Mouse (Mus musculus) kidney, adult 8-10 months (tissue): ENCODE measurements around the gene Cers2.

ENCODE experiments used
- DNase-seq, 2 experiments: peaks; one replicate each; pipeline ENCODE4 v3.0.0; 2022

Gene Cers2

GRCm38 (mm10) chr3:95314486-95315093, at the start of gene Cers2:
Cers2 (plus strand) TSS chr3:95314791.
- no peak for DNase-seq

DNA sequence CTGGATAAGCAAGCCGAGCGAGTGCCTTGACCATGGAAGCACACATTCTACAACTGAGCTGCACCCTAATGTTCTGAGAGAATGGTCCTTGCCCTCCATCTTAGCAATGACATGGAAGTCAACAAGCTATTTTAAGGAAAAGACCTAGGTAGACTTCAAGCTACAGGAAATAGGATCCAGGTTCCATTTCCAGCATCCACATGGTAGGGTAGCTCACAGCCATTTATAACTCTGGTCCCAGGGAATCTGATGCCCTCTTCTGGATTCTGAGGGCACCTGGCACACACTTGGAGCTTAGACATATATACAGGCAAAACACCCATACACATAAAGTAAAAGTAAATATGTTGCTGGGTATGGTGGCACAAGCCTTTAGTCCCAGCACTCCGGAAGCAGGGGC, 48.5 kb upstream of the Cers2 start:
- no peak for DNase-seq

GRCm38 (mm10) chr3:95267855-95268254, 46.7 kb upstream of the Cers2 start:
- peak in 1 of 2 experiments; percentile 42 for DNase-seq

DNA sequence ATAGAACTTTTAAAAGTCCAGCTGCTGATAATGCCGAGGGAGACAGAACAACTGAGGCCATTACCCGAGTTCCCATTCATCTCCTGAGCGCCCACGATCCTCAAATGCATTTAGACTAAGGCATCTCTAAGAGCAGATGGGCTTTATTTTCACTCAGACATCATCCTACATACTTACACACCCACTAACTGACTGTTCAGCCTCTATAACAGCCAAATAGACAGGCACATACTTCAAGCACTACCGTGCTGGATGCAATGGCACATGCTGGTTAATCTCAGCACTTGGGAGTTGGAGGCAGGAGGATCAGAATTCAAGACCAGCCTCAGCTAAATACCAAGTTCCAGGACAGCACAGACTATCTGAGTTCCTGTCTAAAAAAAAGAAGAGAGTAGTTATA, 44.8 kb upstream of the Cers2 start:
- DNase-seq = no peak

DNA sequence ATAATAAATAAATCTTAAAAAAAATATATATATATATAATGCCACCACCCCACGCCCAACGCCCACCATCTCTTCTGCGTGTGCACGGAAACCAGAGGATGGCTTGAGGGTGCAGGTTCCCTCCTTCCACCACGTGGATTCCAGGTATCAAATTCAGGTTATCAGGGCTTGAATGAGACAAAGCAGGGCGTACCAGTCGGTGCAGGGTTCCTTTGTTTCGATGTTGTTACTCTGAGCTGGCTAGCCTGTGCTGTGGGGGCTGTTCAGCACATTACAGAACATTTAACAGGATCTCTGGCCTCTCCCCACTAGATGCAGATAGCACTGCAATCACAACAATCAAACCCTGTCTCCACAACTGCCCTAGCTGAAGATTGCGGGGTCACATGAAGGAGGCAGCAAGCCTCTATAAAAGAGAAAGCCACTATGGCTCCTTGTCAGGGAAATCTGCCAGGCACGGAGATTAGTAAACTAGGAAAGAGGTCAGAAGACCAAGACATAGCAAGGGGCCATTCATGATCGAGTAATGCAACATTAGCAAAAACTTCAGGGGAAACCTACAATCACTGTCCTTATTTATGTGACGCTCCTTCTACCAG, 43.7 kb upstream of the Cers2 start:
- no peak for DNase-seq

DNA sequence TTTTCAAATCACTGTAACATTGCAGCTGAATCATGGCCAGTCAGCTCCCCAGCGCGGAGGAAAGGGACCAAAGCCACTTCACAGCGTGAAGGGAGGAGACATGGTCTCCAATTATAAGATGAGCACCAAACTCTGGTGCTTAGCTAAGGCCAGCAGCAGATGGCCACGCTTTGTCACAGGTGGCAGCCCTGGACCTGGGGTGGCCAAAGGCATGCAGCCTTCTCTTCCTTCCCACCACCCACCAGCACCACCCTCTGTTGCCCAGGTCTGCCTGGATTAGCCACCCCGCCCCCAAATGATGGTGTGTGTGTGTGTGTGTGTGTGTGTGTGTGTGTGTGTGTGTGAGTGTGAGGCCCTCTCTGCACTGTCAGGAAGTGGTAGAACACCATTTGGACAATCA, 41.1 kb upstream of the Cers2 start:
- DNase-seq = no peak

DNA sequence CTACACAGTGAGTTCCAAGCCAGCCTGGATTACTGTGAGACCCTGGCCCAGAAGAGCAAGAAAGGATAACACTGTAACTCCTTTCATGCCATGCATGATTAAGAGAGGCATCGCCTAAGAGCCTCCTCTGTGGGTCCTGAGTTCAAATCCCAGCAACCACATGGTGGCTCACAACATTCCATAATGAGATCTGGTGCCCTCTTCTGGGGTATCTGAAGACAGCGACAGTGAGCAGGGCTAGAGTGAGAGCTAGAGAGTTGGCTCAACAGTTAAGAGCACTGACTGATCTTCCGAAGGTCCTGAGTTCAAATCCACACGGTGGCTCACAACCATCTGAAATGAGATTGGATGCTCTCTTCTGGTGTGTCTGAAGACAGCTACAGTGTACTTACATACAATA, 40.1 kb upstream of the Cers2 start:
- no peak for DNase-seq

GRCm38 (mm10) chr3:95275161-95275560, 39.4 kb upstream of the Cers2 start:
- DNase-seq = no peak

DNA sequence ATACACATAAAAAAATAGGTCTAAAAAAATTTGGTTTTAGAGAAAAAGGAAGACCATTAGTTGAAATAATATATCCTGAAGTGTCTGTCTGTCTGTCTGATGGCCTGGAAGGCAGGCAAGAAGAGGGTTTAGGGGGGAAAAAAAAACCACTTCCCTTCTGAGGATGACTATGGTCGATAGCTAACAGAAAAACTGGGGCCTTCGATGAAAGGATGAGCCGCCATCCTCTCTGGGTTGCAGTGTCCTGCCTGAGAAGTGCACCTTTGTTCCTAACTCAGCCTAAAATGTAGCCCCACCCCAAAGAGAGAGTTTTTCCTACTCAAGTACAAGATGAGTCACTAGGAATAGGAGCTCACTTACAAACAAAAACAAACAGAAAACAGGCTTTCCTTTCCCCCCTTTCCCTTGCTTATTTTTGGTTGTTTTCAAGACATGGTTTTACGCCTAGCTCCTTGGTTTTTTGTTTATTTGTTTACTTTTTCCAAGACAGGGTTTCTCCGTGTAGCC, 38.1 kb upstream of the Cers2 start:
- no peak for DNase-seq

DNA sequence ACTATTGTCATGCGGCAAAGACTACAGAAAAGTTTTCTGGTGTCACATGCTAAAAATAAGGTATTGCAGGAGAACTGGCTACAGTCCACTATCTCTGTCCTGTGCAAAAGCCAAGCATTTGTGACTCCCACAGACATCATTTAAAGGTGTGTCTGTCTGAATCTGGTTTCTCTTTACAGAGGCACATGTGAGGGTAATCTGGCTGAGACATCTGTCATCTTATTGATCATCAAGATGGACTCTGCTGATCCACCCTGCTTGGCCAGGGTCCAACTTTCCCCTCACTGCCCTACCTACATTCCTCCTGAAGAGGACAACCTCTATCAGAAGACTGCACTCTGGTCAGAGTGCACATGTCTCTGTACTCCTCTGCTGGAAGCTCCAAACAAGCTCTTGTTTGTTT, 37.4 kb upstream of the Cers2 start:
- no peak for DNase-seq

- DNase-seq = no peak
Measured at GRCm38 (mm10) chr3:95280747-95281146, 33.8 kb upstream of the Cers2 start.

- peak; percentile 99 for DNase-seq
Measured at GRCm38 (mm10) chr3:95281216-95282126, 33.1 kb upstream of the Cers2 start, which contains the start of the genes Mindy1 and Prune1. Mindy1 (plus strand) TSS chr3:95281345. Prune1 (minus strand) TSS chr3:95282076.

GRCm38 (mm10) chr3:95282381-95282864, 32.2 kb upstream of the Cers2 start:
- DNase-seq = no peak

DNA sequence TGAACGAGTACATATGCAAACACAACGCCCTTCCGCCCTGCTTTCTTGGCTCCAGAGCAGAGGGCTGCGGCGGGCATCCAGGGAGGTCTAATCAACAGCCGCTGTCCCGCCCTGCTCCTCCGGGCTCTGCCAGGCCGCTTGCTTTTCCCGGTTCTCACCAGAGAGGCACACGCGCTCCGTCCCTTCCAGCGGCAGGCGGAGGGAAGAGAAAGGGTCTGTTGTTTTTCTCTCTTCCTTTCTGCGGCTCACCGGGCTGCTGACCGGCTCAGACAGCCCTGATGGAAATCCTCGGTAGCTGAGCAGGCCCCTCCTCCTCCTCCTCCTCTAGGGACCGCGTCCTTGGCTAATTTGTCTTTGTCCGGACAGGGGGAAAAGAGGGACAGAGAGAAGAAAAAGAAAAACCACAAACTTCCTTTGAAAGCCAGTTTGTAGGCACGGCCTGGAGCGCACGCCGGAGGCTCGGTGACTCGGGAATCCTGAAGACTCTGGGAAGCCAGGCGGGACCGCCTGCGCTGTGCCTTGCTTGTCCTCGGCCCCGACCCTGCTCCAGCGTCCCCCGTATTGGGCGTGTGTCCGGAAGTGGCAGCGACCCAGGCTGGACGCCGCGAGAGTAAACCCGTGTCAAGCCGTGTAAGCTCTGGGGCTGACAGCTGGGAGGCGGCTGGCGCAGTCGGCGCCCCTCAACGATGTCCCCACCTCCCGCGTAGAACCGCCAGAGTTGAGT, 31.6 kb upstream of the Cers2 start:
- peak; percentile 81 to 83 for DNase-seq

- DNase-seq = no peak
Measured at GRCm38 (mm10) chr3:95283589-95283941, 31.0 kb upstream of the Cers2 start.

GRCm38 (mm10) chr3:95284062-95284461, 30.5 kb upstream of the Cers2 start:
- DNase-seq = no peak

- DNase-seq = no peak
Measured at GRCm38 (mm10) chr3:95284501-95285281, 29.9 kb upstream of the Cers2 start.

DNA sequence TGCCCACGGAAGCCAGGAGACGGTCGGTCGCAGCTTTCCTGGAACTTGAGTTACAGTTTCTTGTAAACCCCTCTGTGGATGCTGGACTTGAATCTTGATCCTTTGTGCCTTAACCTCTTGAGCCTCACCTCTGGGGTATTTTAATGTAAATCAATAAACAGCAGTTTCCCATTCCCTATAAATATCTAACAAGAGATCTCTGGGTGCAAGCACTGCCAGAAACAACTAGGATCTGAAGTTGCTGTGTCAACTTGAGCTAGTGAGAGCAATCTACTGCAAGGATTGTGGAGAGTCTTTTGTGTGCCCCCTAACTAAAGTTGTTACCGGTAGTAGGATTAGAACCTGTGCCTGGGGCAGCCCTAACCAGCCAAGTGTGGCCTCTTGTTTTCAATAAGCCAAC, 29.2 kb upstream of the Cers2 start:
- DNase-seq = no peak

DNA sequence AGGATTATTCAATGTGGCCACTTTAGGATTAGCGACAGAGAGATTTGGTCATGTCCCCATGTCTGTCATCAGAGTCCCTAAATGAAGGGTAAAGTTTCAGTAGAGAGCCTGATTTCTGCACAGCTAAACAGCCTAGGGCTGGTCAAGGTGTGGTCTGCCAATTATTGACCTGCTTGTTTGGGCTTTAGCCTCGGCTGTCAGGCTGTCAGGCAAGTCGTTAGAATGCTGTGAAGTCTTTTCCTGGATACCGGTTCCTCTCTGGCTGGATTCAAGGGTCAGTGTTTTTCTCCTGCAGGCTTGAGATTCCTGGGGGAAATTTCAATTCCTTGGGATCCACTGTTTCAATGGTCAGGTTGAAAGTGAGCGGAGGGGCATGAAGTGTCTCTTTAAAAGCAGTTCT, 28.6 kb upstream of the Cers2 start:
- peak in 1 of 2 experiments; percentile 68 for DNase-seq

GRCm38 (mm10) chr3:95286510-95286909, 28.1 kb upstream of the Cers2 start:
- DNase-seq = no peak

- DNase-seq = no peak
Measured at GRCm38 (mm10) chr3:95287541-95287940, 27.1 kb upstream of the Cers2 start.

DNA sequence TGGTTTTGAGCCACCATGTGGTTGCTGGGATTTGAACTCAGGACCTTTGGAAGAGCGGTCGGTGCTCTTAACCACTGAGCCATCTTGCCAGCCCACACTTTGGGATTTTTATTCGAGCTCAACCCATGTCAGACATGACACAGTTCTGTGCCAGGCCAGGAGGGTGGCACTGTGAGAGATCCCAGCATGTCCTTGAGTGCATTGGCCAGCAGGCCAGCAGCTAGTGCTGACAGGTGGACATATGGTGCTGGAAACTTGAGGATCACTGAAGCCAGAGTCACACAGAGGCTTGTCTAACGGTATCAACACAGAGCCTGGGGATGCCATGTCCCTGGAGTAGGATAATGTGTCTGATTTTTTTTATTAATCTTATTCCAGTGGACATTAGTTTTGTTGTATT, 25.2 kb upstream of the Cers2 start:
- DNase-seq = no peak
